Mouse (Mus musculus): ENCODE results near the gene Fam174b. TPM values are rescaled to one million over a fixed set of nuclear protein-coding genes. Genes with fewer than 3 reads are reported as not detected.

Fam174b gene
- polyA plus RNA-seq, 1 experiment from 2014 or later: 44.5 TPM

- 78% methylated on average over 1 of the region's 1 CpGs for WGBS
- Histone ChIP-seq H3K36me3 (no peaks in the 10 kb centered on the region), H3K27ac (replicated peaks) (no peak overlapping the region), H3K4me3 (no peak overlapping the region), H3K9me3 (no peaks in the 10 kb centered on the region), H3K4me2 (replicated peaks) (no peak overlapping the region), H3K4me1 (0 out of 2 replicates have a peak, but pooled peaks cover 4% of the 10 kb centered on the region), H3K27me3 (no peaks in the 10 kb centered on the region), H3K9ac (replicated peaks) (no peak overlapping the region)
- no peak for ATAC-seq (ENCODE audit: low FRiP score, low read depth)
Observed at GRCm38 (mm10) chr7:73753598-73753997, 13.5 kb downstream of the Fam174b start.

GRCm38 (mm10) chr7:73755377-73756110 lies 15.4 kb downstream of the Fam174b start:
- no peak for ATAC-seq (ENCODE audit: low FRiP score, low read depth)
- no peaks in the 10 kb centered on the region for H3K36me3 ChIP-seq
- H3K4me3 ChIP-seq: no peak overlapping the region
- H3K27ac ChIP-seq (replicated peaks): no peak overlapping the region
- H3K4me1 ChIP-seq: 0 out of 2 replicates have a peak, but pooled peaks cover 4% of the 10 kb centered on the region
- no peak overlapping the region for H3K4me2 ChIP-seq (replicated peaks)
- H3K9ac ChIP-seq (replicated peaks): no peak overlapping the region
- H3K27me3 ChIP-seq: no peaks in the 10 kb centered on the region
- H3K9me3 ChIP-seq: no peaks in the 10 kb centered on the region
- 67% methylated on average over 1 of the region's 1 CpGs for WGBS

- H3K4me2 ChIP-seq (replicated peaks): no peak overlapping the region
- H3K4me1 ChIP-seq: no peaks in the 10 kb centered on the region
- no peak for ATAC-seq (ENCODE audit: low FRiP score, low read depth)
- no peaks in the 10 kb centered on the region for H3K27me3 ChIP-seq
- no peaks in the 10 kb centered on the region for H3K9me3 ChIP-seq
- no peak overlapping the region for H3K9ac ChIP-seq (replicated peaks)
- WGBS: 81% methylated on average over 8 of the region's 8 CpGs
- no peaks in the 10 kb centered on the region for H3K36me3 ChIP-seq
- H3K4me3 ChIP-seq: no peak overlapping the region
- no peak overlapping the region for H3K27ac ChIP-seq (replicated peaks)
Observed at GRCm38 (mm10) chr7:73761691-73762189, 21.6 kb downstream of the Fam174b start.

GRCm38 (mm10) chr7:73764679-73765078 lies 24.6 kb downstream of the Fam174b start:
- no peak for ATAC-seq (ENCODE audit: low FRiP score, low read depth)
- Histone ChIP-seq H3K4me2 (replicated peaks) (no peak overlapping the region), H3K9me3 (no peaks in the 10 kb centered on the region), H3K27ac (replicated peaks) (no peak overlapping the region), H3K9ac (replicated peaks) (no peak overlapping the region), H3K27me3 (no peaks in the 10 kb centered on the region), H3K4me1 (no peaks in the 10 kb centered on the region), H3K4me3 (no peak overlapping the region), H3K36me3 (no peaks in the 10 kb centered on the region)
- 92% methylated on average over 5 of the region's 5 CpGs for WGBS

GRCm38 (mm10) chr7:73765186-73765903 lies 25.2 kb downstream of the Fam174b start:
- Histone ChIP-seq H3K27ac (replicated peaks) (no peak overlapping the region), H3K27me3 (no peaks in the 10 kb centered on the region), H3K36me3 (no peaks in the 10 kb centered on the region), H3K9ac (replicated peaks) (no peak overlapping the region), H3K9me3 (no peaks in the 10 kb centered on the region), H3K4me1 (no peaks in the 10 kb centered on the region), H3K4me3 (no peak overlapping the region), H3K4me2 (replicated peaks) (no peak overlapping the region)
- ATAC-seq (ENCODE audit: low FRiP score, low read depth): no peak
- 84% methylated on average over 7 of the region's 7 CpGs for WGBS

GRCm38 (mm10) chr7:73769224-73769623 lies 29.1 kb downstream of the Fam174b start:
- no peak overlapping the region for H3K9ac ChIP-seq (replicated peaks)
- no peak overlapping the region for H3K4me3 ChIP-seq
- H3K4me2 ChIP-seq (replicated peaks): no peak overlapping the region
- H3K27ac ChIP-seq (replicated peaks): no peak overlapping the region
- H3K27me3 ChIP-seq: no peaks in the 10 kb centered on the region
- ATAC-seq (ENCODE audit: low FRiP score, low read depth): no peak
- no peaks in the 10 kb centered on the region for H3K36me3 ChIP-seq
- 92% methylated on average over 4 of the region's 4 CpGs for WGBS
- H3K4me1 ChIP-seq: peaks cover 5% of the 10 kb centered on the region; the same call in 1 of the 2 replicates
- no peaks in the 10 kb centered on the region for H3K9me3 ChIP-seq

GRCm38 (mm10) chr7:73771384-73772274 lies 31.5 kb downstream of the Fam174b start:
- Histone ChIP-seq H3K4me1 (peaks cover 5% of the 10 kb centered on the region; the same call in 1 of the 2 replicates), H3K36me3 (no peaks in the 10 kb centered on the region), H3K9me3 (no peaks in the 10 kb centered on the region), H3K4me2 (replicated peaks) (0 out of 2 replicates have a peak overlapping the region, but pooled peaks have one; percentile 15), H3K9ac (replicated peaks) (no peak overlapping the region), H3K27me3 (no peaks in the 10 kb centered on the region), H3K4me3 (no peak overlapping the region), H3K27ac (replicated peaks) (no peak overlapping the region)
- no peak for ATAC-seq (ENCODE audit: low FRiP score, low read depth)
- 47% methylated on average over 19 of the region's 19 CpGs for WGBS

GRCm38 (mm10) chr7:73772275-73772765 lies 32.2 kb downstream of the Fam174b start:
- Histone ChIP-seq H3K36me3 (no peaks in the 10 kb centered on the region), H3K27me3 (no peaks in the 10 kb centered on the region), H3K4me1 (peaks cover 5% of the 10 kb centered on the region; the same call in 1 of the 2 replicates), H3K9ac (replicated peaks) (no peak overlapping the region), H3K9me3 (no peaks in the 10 kb centered on the region), H3K4me2 (replicated peaks) (no peak overlapping the region), H3K27ac (replicated peaks) (no peak overlapping the region), H3K4me3 (no peak overlapping the region)
- 84% methylated on average over 14 of the region's 14 CpGs for WGBS
- no peak for ATAC-seq (ENCODE audit: low FRiP score, low read depth)

- Histone ChIP-seq H3K9me3 (no peaks in the 10 kb centered on the region), H3K27ac (replicated peaks) (no peak overlapping the region), H3K36me3 (no peaks in the 10 kb centered on the region), H3K9ac (replicated peaks) (no peak overlapping the region), H3K4me2 (replicated peaks) (no peak overlapping the region), H3K4me3 (no peak overlapping the region), H3K27me3 (no peaks in the 10 kb centered on the region), H3K4me1 (peaks cover 5% of the 10 kb centered on the region; the same call in 1 of the 2 replicates)
- WGBS: 82% methylated on average over 9 of the region's 9 CpGs
- no peak for ATAC-seq (ENCODE audit: low FRiP score, low read depth)
Observed at GRCm38 (mm10) chr7:73774781-73775180, 34.7 kb downstream of the Fam174b start.

GRCm38 (mm10) chr7:73777777-73778176 lies 37.7 kb downstream of the Fam174b start:
- H3K4me3 ChIP-seq: no peak overlapping the region
- no peaks in the 10 kb centered on the region for H3K27me3 ChIP-seq
- H3K9ac ChIP-seq (replicated peaks): no peak overlapping the region
- ATAC-seq (ENCODE audit: low FRiP score, low read depth): no peak
- 81% methylated on average over 3 of the region's 3 CpGs for WGBS
- no peaks in the 10 kb centered on the region for H3K9me3 ChIP-seq
- H3K27ac ChIP-seq (replicated peaks): no peak overlapping the region
- no peak overlapping the region for H3K4me2 ChIP-seq (replicated peaks)
- no peaks in the 10 kb centered on the region for H3K4me1 ChIP-seq
- H3K36me3 ChIP-seq: no peaks in the 10 kb centered on the region

GRCm38 (mm10) chr7:73784736-73785428 lies 44.8 kb downstream of the Fam174b start:
- Histone ChIP-seq H3K27me3 (no peaks in the 10 kb centered on the region), H3K9ac (replicated peaks) (no peak overlapping the region), H3K9me3 (no peaks in the 10 kb centered on the region), H3K36me3 (no peaks in the 10 kb centered on the region), H3K4me2 (replicated peaks) (no peak overlapping the region), H3K4me3 (no peak overlapping the region), H3K4me1 (no peaks in the 10 kb centered on the region), H3K27ac (replicated peaks) (no peak overlapping the region)
- 93% methylated on average over 4 of the region's 4 CpGs for WGBS
- no peak for ATAC-seq (ENCODE audit: low FRiP score, low read depth)
